Mouse (Mus musculus) CH12.LX (cell line): ENCODE measurements at regions not wholly inside any gene's neighbourhood (a gene's known extent, or its start where the extent isn't known, plus 50 kb on each side); places are given as distances from the start of the nearest gene placed in this dataset.

Source experiments
- DNase-seq: peaks from one replicate; pipeline ENCODE4 v3.0.0-alpha.2; 2013; ENCODE audit errors: extremely low read depth
- H3K27ac ChIP-seq: 2 replicates; pipeline ENCODE4 v1.5.1; 2012; ENCODE audit warnings: low read depth, mild to moderate bottlenecking, control low read depth, moderate library complexity; ENCODE audit not compliant: insufficient read depth
- H3K27me3 ChIP-seq: replicated peaks from 2 replicates; pipeline ENCODE3; 2012; ENCODE audit warnings: inconsistent platforms
- H3K36me3 ChIP-seq, 2 experiments: replicated peaks in 1 of 2; 2 replicates each; pipeline versions ENCODE3 to v1.6.1; 2012; ENCODE audit warnings: inconsistent platforms in 1 of 2, low read length in 1 of 2, mild to moderate bottlenecking in 1 of 2, mixed read lengths in 1 of 2, moderate library complexity in 1 of 2; ENCODE audit not compliant: control insufficient read depth in 1 of 2, insufficient read depth in 1 of 2
- H3K4me1 ChIP-seq, 2 experiments: 2 replicates each; pipeline ENCODE4 v1.6.1; 2012; ENCODE audit warnings: inconsistent platforms in 1 of 2, moderate library complexity in 1 of 2; ENCODE audit not compliant: insufficient read depth in 2 of 2, control insufficient read depth in 1 of 2
- H3K4me2 ChIP-seq: 2 replicates; pipeline ENCODE4 v1.6.1; 2012; ENCODE audit warnings: low read depth, mild to moderate bottlenecking, control low read depth; ENCODE audit not compliant: poor library complexity, insufficient read depth, severe bottlenecking
- H3K4me3 ChIP-seq, 3 experiments: fragments of 150-350 bp in 1 of 3; sonication (generic) in 1 of 3; replicated peaks in 1 of 3; 2 replicates each; pipeline versions ENCODE3 to v1.5.1; 2011 to 2012; ENCODE audit warnings: low read depth in 2 of 3, low read length in 2 of 3, mild to moderate bottlenecking in 2 of 3, moderate library complexity in 2 of 3, control low read depth in 1 of 3, improper control_type of control experiment in 1 of 3, inconsistent platforms in 1 of 3, mixed read lengths in 1 of 3; ENCODE audit not compliant: poor library complexity in 1 of 3
- H3K79me2 ChIP-seq: replicated peaks from 2 replicates; pipeline ENCODE4 v1.6.1; 2012; ENCODE audit warnings: mild to moderate bottlenecking, moderate library complexity; ENCODE audit not compliant: control insufficient read depth, poor library complexity, insufficient read depth, severe bottlenecking; ENCODE audit errors: extremely low read depth
- H3K9ac ChIP-seq: 2 replicates; pipeline ENCODE4 v1.6.1; 2012; ENCODE audit warnings: low read depth, mild to moderate bottlenecking, control low read depth, moderate library complexity; ENCODE audit not compliant: insufficient read depth
- H3K9me3 ChIP-seq: replicated peaks from 2 replicates; pipeline ENCODE3; 2012; ENCODE audit warnings: low read length, inconsistent platforms, mixed read lengths
- BHLHE40 ChIP-seq: IDR thresholded peaks from 2 replicates; pipeline ENCODE4 v1.6.1; 2011; ENCODE audit warnings: mild to moderate bottlenecking, low read depth, low read length, improper control_type of control experiment
- CHD2 ChIP-seq: IDR thresholded peaks from 2 replicates; pipeline ENCODE4 v1.6.1; 2011; ENCODE audit warnings: low read length, improper control_type of control experiment
- CTCF ChIP-seq, 2 experiments: IDR thresholded peaks in 1 of 2; conservative IDR thresholded peaks in 1 of 2; 2 replicates each; pipeline ENCODE4 v1.5.1; 2011 to 2012; ENCODE audit warnings: low read depth in 2 of 2, low read length in 2 of 2, improper control_type of control experiment in 1 of 2, inconsistent platforms in 1 of 2, mild to moderate bottlenecking in 1 of 2, moderate library complexity in 1 of 2
- E2F4 ChIP-seq: IDR thresholded peaks from 2 replicates; pipeline ENCODE4 v1.6.1; 2011; ENCODE audit warnings: low read depth, low read length, improper control_type of control experiment; ENCODE audit not compliant: insufficient replicate concordance
- ELF1 ChIP-seq: IDR thresholded peaks from 2 replicates; pipeline ENCODE4 v1.6.1; 2014; ENCODE audit warnings: low read depth, mild to moderate bottlenecking, inconsistent platforms, low read length, improper control_type of control experiment
- EP300 ChIP-seq: IDR thresholded peaks from 2 replicates; pipeline ENCODE4 v1.6.1; 2011; ENCODE audit warnings: low read length, improper control_type of control experiment
- GABPA ChIP-seq: IDR thresholded peaks from 2 replicates; pipeline ENCODE4 v1.6.1; 2012; ENCODE audit warnings: low read depth, low read length, improper control_type of control experiment, inconsistent platforms; ENCODE audit not compliant: insufficient replicate concordance
- HCFC1 ChIP-seq: IDR thresholded peaks from 2 replicates; pipeline ENCODE4 v1.6.1; 2012; ENCODE audit warnings: low read depth, mild to moderate bottlenecking, inconsistent platforms, low read length, improper control_type of control experiment
- IRF4 ChIP-seq: IDR thresholded peaks from 2 replicates; pipeline ENCODE4 v1.6.1; 2014; ENCODE audit warnings: low read depth, mild to moderate bottlenecking, inconsistent platforms, low read length, improper control_type of control experiment
- JUN ChIP-seq: IDR thresholded peaks from 2 replicates; pipeline ENCODE4 v1.6.1; 2011; ENCODE audit warnings: low read depth, mild to moderate bottlenecking, low read length, improper control_type of control experiment, moderate library complexity; ENCODE audit not compliant: insufficient read depth
- JUND ChIP-seq: conservative IDR thresholded peaks from 2 replicates; pipeline ENCODE4 v1.6.1; 2011; ENCODE audit warnings: low read depth, low read length, improper control_type of control experiment
- KAT2A ChIP-seq: IDR thresholded peaks from 2 replicates; pipeline ENCODE4 v1.6.1; 2012; ENCODE audit warnings: low read length, improper control_type of control experiment, inconsistent platforms; ENCODE audit not compliant: insufficient replicate concordance
- MAFK ChIP-seq: IDR thresholded peaks from 2 replicates; pipeline ENCODE4 v1.6.1; 2011; ENCODE audit warnings: low read length, improper control_type of control experiment; ENCODE audit not compliant: insufficient replicate concordance
- MEF2A ChIP-seq: IDR thresholded peaks from 2 replicates; pipeline ENCODE4 v1.6.1; 2014; ENCODE audit warnings: low read depth, mild to moderate bottlenecking, inconsistent platforms, low read length, improper control_type of control experiment, borderline replicate concordance
- MXI1 ChIP-seq: IDR thresholded peaks from 2 replicates; pipeline ENCODE4 v1.6.1; 2011; ENCODE audit warnings: mild to moderate bottlenecking, low read depth, low read length, improper control_type of control experiment
- MYC ChIP-seq: IDR thresholded peaks from 2 replicates; pipeline ENCODE4 v1.6.1; 2011; ENCODE audit warnings: low read depth, mild to moderate bottlenecking, improper control_type of control experiment, low read length
- NRF1 ChIP-seq: IDR thresholded peaks from 2 replicates; pipeline ENCODE4 v1.6.1; 2014; ENCODE audit warnings: low read depth, mild to moderate bottlenecking, inconsistent platforms, low read length, improper control_type of control experiment, moderate library complexity
- POLR2A ChIP-seq: IDR thresholded peaks from 2 replicates; pipeline ENCODE4 v1.6.1; 2011; ENCODE audit warnings: low read depth, mild to moderate bottlenecking, improper control_type of control experiment, low read length
- POLR2AphosphoS2 ChIP-seq: IDR thresholded peaks from 2 replicates; pipeline ENCODE4 v1.6.1; 2011; ENCODE audit warnings: low read depth, low read length, improper control_type of control experiment
- RAD21 ChIP-seq: IDR thresholded peaks from 2 replicates; pipeline ENCODE4 v1.6.1; 2011; ENCODE audit warnings: low read depth, mild to moderate bottlenecking, low read length, improper control_type of control experiment, moderate library complexity
- RCOR1 ChIP-seq: conservative IDR thresholded peaks from 2 replicates; pipeline ENCODE4 v1.6.1; 2012; ENCODE audit warnings: low read depth, mild to moderate bottlenecking, inconsistent platforms, low read length, improper control_type of control experiment
- SIN3A ChIP-seq: IDR thresholded peaks from 2 replicates; pipeline ENCODE4 v1.6.1; 2012; ENCODE audit warnings: low read length, improper control_type of control experiment, inconsistent platforms
- TCF12 ChIP-seq: IDR thresholded peaks from 2 replicates; pipeline ENCODE4 v1.6.1; 2014; ENCODE audit warnings: low read depth, mild to moderate bottlenecking, inconsistent platforms, low read length, improper control_type of control experiment
- UBTF ChIP-seq: IDR thresholded peaks from 2 replicates; pipeline ENCODE4 v1.6.1; 2012; ENCODE audit warnings: low read depth, mild to moderate bottlenecking, inconsistent platforms, low read length, improper control_type of control experiment, moderate library complexity
- USF1 ChIP-seq: IDR thresholded peaks from 2 replicates; pipeline ENCODE4 v1.6.1; 2014; ENCODE audit warnings: low read depth, mild to moderate bottlenecking, inconsistent platforms, low read length, improper control_type of control experiment
- USF2 ChIP-seq: conservative IDR thresholded peaks from 2 replicates; pipeline ENCODE4 v1.6.1; 2011; ENCODE audit warnings: low read depth, low read length, improper control_type of control experiment
- ZC3H11A ChIP-seq: IDR thresholded peaks from 2 replicates; pipeline ENCODE4 v1.6.1; 2012; ENCODE audit warnings: low read depth, mild to moderate bottlenecking, inconsistent platforms, low read length, improper control_type of control experiment
- ZNF384 ChIP-seq: IDR thresholded peaks from 2 replicates; pipeline ENCODE4 v1.6.1; 2012; ENCODE audit warnings: low read depth, low read length, improper control_type of control experiment, inconsistent platforms
- dilution Hi-C: fragments of 300-500 bp; cut with MboI; formaldehyde crosslinking; loops from 2 replicates; pipeline ENCODE4 v1.14.3; 2020; ENCODE audit warnings: low sequenced_read_pairs; ENCODE audit not compliant: extremely low pct_unique_long_range_greater_than_20kb, extremely low pct_ligation_motif_present
- in situ Hi-C: fragments of 300-500 bp; cut with MboI; formaldehyde crosslinking; loops from 3 replicates; pipeline ENCODE4 v1.14.3; 2019; ENCODE audit warnings: low sequenced_read_pairs, low pct_ligation_motif_present, low pct_unique_long_range_greater_than_20kb, mixed read lengths

GRCm38 (mm10) chr5:129363189-129363588, 137.8 kb upstream of the Sfswap start:
- no peak overlapping the region for H3K9ac ChIP-seq
- no peak overlapping the region for H3K27ac ChIP-seq
- H3K27me3 ChIP-seq = no peaks in the 10 kb centered on the region
- no peaks in the 10 kb centered on the region for H3K36me3 ChIP-seq
- dilution Hi-C loops (no loop called here), in situ Hi-C loops (no loop called here)
- no peak overlapping the region for H3K4me2 ChIP-seq
- H3K4me1 ChIP-seq = no peaks in the 10 kb centered on the region
- TF ChIP-seq RCOR1 (no peak), USF1 (no peak), MEF2A (no peak), POLR2A (no peak), MAFK (no peak), GABPA (no peak), E2F4 (no peak), CHD2 (no peak), BHLHE40 (no peak)
- H3K9me3 ChIP-seq = peaks cover 50% of the 10 kb centered on the region
- no peaks in the 10 kb centered on the region for H3K79me2 ChIP-seq
- no peak for DNase-seq
- H3K4me3 ChIP-seq = no peak overlapping the region

- peaks cover 52% of the 10 kb centered on the region for H3K9me3 ChIP-seq
- H3K27ac ChIP-seq = no peak overlapping the region
Measured at GRCm38 (mm10) chr5:129365026-129365425, 136.0 kb upstream of the Sfswap start.

GRCm38 (mm10) chr5:129367266-129367665, 133.8 kb upstream of the Sfswap start:
- Histone ChIP-seq H3K36me3 (no peaks in the 10 kb centered on the region), H3K4me3 (no peak overlapping the region), H3K9ac (no peak overlapping the region), H3K79me2 (no peaks in the 10 kb centered on the region), H3K9me3 (peaks cover 51% of the 10 kb centered on the region), H3K4me2 (no peak overlapping the region), H3K27me3 (no peaks in the 10 kb centered on the region), H3K27ac (no peak overlapping the region), H3K4me1 (no peaks in the 10 kb centered on the region)
- DNase-seq = no peak
- TF ChIP-seq SIN3A (no peak), GABPA (no peak), JUND (no peak), MXI1 (no peak), POLR2AphosphoS2 (no peak), ELF1 (no peak), POLR2A (no peak), RAD21 (no peak), CTCF (conservative IDR thresholded peaks at IDR 0.05 in 1 of 2, IDR thresholded peaks at IDR 0.05 in 1 of 2; ENCODE audit: low read depth in 2 of 2, low read length in 2 of 2) (no peak), ZC3H11A (no peak), KAT2A (no peak), NRF1 (no peak), USF2 (no peak), HCFC1 (no peak), MEF2A (no peak)
- dilution Hi-C loops = no loop called here
- in situ Hi-C loops = no loop called here

More at GRCm38 (mm10) chr5:129365026-129365425, 136.0 kb upstream of the Sfswap start:
- Histone ChIP-seq H3K36me3 (no peaks in the 10 kb centered on the region), H3K4me2 (no peak overlapping the region), H3K27me3 (no peaks in the 10 kb centered on the region), H3K9ac (no peak overlapping the region), H3K4me1 (no peaks in the 10 kb centered on the region), H3K4me3 (no peak overlapping the region), H3K79me2 (no peaks in the 10 kb centered on the region)
- no peak for DNase-seq
- TF ChIP-seq ZNF384 = no peak
- no peak for TF ChIP-seq RAD21
- TF ChIP-seq IRF4 = no peak
- TF ChIP-seq JUN = no peak
- TF ChIP-seq RCOR1 = no peak
- TF ChIP-seq EP300 = no peak
- no peak for TF ChIP-seq USF1
- TF ChIP-seq MYC = no peak
- TF ChIP-seq KAT2A = no peak
- no peak for TF ChIP-seq E2F4
- TF ChIP-seq CHD2 = no peak
- TF ChIP-seq HCFC1 = no peak
- no peak for TF ChIP-seq TCF12
- TF ChIP-seq UBTF = no peak
- in situ Hi-C loops = no loop called here
- dilution Hi-C loops = no loop called here
